Mouse (Mus musculus): ENCODE measurements around the gene Aars. TPM values are rescaled to one million over a fixed set of nuclear protein-coding genes. Genes with fewer than 3 reads are reported as not detected.
"Not testable (repeated sequence)": the region's sequence is repeated elsewhere in the genome, so short reads cannot be mapped to it uniquely, and the experiment has no call there.

Gene Aars
- polyA plus RNA-seq, 1 experiment from 2014 or later = 78.5 TPM

DNA sequence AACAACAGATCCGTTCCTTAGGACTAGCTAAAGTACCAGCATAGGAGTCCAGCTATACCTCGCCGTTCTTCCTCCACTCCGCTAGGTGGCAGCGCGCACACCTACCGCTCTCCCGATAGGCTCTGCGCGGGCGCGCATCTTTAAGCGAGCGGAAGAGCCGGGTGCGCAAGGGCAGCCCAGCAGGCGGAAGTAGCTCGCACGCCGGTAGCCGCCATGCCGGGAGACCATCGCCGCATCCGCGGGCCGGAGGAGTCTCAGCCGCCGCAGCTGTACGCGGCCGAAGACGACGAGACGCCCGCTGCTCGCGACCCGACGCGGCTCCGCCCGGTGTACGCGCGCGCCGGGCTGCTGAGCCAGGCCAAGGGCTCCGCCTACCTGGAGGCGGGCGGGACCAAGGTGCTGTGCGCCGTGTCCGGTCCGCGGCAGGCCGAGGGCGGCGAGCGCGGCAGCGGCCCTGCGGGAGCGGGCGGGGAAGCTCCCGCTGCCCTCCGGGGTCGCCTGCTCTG, 23.3 kb downstream of the Aars start, which contains the start of gene Exosc6:
Exosc6 (plus strand) TSS at position 182 of the 506 bp plus-strand sequence.
- peaks cover 57% of the 10 kb centered on the region for H3K36me3 ChIP-seq
- H3K4me2 ChIP-seq (replicated peaks) = peak within 1 kb of the TSS; percentile 99
- H3K27ac ChIP-seq = peak within 1 kb of the TSS; percentile 78
- no peaks in the 10 kb centered on the region for H3K27me3 ChIP-seq
- ATAC-seq (ENCODE audit: low FRiP score) = peak; percentile 95
- H3K9me3 ChIP-seq (replicated peaks) = no peaks in the 10 kb centered on the region
- under 1% methylated on average over 57 of the region's 68 CpGs for WGBS
- H3K4me3 ChIP-seq = peak within 1 kb of the TSS; percentile 100
- peak within 1 kb of the TSS; percentile 94 for H3K9ac ChIP-seq
- peaks cover 19% of the 10 kb centered on the region for H3K4me1 ChIP-seq

GRCm38 (mm10) chr8:111056691-111057293, 23.8 kb downstream of the Aars start:
- Histone ChIP-seq H3K9ac (peak overlapping the region; percentile 94), H3K4me2 (replicated peaks) (peak overlapping the region; percentile 99), H3K4me1 (peaks cover 23% of the 10 kb centered on the region), H3K36me3 (peaks cover 52% of the 10 kb centered on the region), H3K9me3 (replicated peaks) (no peaks in the 10 kb centered on the region), H3K27ac (peak overlapping the region; percentile 78), H3K4me3 (peak overlapping the region; percentile 100), H3K27me3 (no peaks in the 10 kb centered on the region)
- ATAC-seq (ENCODE audit: low FRiP score) = peak; percentile 66
- WGBS = 1% methylated on average over 50 of the region's 63 CpGs

DNA sequence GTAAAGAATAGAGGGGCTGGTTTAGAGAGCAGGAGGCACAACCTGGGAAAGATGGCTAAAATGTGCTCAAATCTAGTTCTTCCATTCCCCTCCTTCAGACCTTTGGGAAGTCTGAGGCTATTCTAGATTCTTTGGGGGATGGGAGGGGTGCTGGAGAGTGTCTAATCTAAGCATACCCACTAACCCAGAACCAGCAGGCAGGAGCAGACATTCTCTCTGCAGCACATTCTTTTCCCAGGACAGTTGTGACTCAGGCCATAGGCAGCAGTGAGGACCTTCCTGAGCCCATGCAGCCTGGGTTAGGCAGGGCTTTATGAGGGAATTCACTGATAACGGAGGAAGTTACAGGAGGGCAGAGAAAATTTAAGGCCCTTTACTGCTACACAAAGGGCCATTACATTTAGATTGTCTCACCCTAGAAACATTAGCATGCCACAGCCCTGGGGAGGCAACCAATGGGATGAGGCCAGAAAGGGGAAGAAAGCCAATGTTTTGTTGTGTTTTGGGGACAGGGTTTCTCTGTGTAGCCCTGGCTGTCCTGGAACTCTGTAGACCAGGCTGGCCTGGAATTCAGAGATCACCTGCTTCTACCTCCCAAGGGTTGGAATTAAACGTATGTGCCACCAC, 26.1 kb downstream of the Aars start:
- Histone ChIP-seq H3K27ac (no peak overlapping the region), H3K4me3 (no peak overlapping the region), H3K9me3 (replicated peaks) (no peaks in the 10 kb centered on the region), H3K36me3 (peaks cover 29% of the 10 kb centered on the region), H3K4me1 (peaks cover 23% of the 10 kb centered on the region), H3K27me3 (no peaks in the 10 kb centered on the region), H3K9ac (no peak overlapping the region), H3K4me2 (replicated peaks) (no peak overlapping the region)
- no peak for ATAC-seq (ENCODE audit: low FRiP score)
- 70% methylated on average over 2 of the region's 2 CpGs for WGBS

GRCm38 (mm10) chr8:111061688-111062071, 28.7 kb downstream of the Aars start:
- H3K9ac ChIP-seq = peak overlapping the region; percentile 67
- H3K27me3 ChIP-seq = no peaks in the 10 kb centered on the region
- peak overlapping the region; percentile 61 for H3K4me2 ChIP-seq (replicated peaks)
- WGBS = under 1% methylated on average over 14 of the region's 14 CpGs
- peak overlapping the region; percentile 58 for H3K4me3 ChIP-seq
- H3K4me1 ChIP-seq = peaks cover 23% of the 10 kb centered on the region
- peak; percentile 6; the same call in 1 of the 2 replicates for ATAC-seq (ENCODE audit: low FRiP score)
- no peaks in the 10 kb centered on the region for H3K9me3 ChIP-seq (replicated peaks)
- H3K36me3 ChIP-seq = peaks cover 10% of the 10 kb centered on the region; the same call in 1 of the 2 replicates
- H3K27ac ChIP-seq = peak overlapping the region; percentile 79

GRCm38 (mm10) chr8:111062072-111062757, 29.3 kb downstream of the Aars start:
- Histone ChIP-seq H3K4me3 (peak overlapping the region; percentile 58), H3K36me3 (peaks cover 10% of the 10 kb centered on the region; the same call in 1 of the 2 replicates), H3K27me3 (no peaks in the 10 kb centered on the region), H3K27ac (peak overlapping the region; percentile 79), H3K9me3 (replicated peaks) (no peaks in the 10 kb centered on the region), H3K9ac (peak overlapping the region; percentile 67), H3K4me1 (peaks cover 18% of the 10 kb centered on the region), H3K4me2 (replicated peaks) (peak overlapping the region; percentile 61)
- WGBS = under 1% methylated on average over 27 of the region's 27 CpGs
- peak; percentile 87 for ATAC-seq (ENCODE audit: low FRiP score)

DNA sequence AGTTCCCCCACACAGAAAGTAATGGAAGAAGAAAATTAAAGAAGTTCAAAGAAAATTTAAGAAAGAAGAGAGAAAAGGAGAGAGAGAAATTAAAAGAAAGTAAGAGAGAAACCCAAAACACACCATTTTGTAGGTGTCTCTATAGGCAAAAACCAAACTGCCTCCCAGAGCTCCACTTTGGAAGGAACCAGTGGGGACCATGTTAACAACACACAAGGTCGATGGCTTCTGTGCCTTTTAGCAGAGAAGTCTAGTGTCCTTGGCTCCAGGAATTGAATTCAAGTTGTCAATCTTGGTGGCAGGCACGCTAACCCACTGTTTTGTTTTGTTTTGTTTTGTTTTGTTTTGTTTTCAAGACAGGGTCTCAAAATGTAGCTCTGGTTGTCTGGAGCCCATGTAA, 29.9 kb downstream of the Aars start:
- peak overlapping the region; percentile 58; the same call in 1 of the 2 replicates for H3K4me3 ChIP-seq
- H3K9me3 ChIP-seq (replicated peaks) = no peaks in the 10 kb centered on the region
- 50% methylated on average over 2 of the region's 2 CpGs for WGBS
- peak overlapping the region; percentile 61 for H3K4me2 ChIP-seq (replicated peaks)
- H3K27me3 ChIP-seq = no peaks in the 10 kb centered on the region
- no peak for ATAC-seq (ENCODE audit: low FRiP score)
- peaks cover 11% of the 10 kb centered on the region for H3K4me1 ChIP-seq
- no peak overlapping the region for H3K9ac ChIP-seq
- H3K27ac ChIP-seq = 0 out of 2 replicates have a peak overlapping the region, but pooled peaks have one; percentile 7
- peaks cover 5% of the 10 kb centered on the region; the same call in 1 of the 2 replicates for H3K36me3 ChIP-seq

GRCm38 (mm10) chr8:111066308-111066707, 33.4 kb downstream of the Aars start:
- no peak overlapping the region for H3K4me2 ChIP-seq (replicated peaks)
- H3K27ac ChIP-seq = no peak overlapping the region
- no peaks in the 10 kb centered on the region for H3K36me3 ChIP-seq
- ATAC-seq (ENCODE audit: low FRiP score) = no peak
- no peak overlapping the region for H3K9ac ChIP-seq
- H3K27me3 ChIP-seq = no peaks in the 10 kb centered on the region
- 72% methylated on average over 4 of the region's 4 CpGs for WGBS
- no peak overlapping the region for H3K4me3 ChIP-seq
- no peaks in the 10 kb centered on the region for H3K9me3 ChIP-seq (replicated peaks)
- peaks cover 2% of the 10 kb centered on the region for H3K4me1 ChIP-seq

DNA sequence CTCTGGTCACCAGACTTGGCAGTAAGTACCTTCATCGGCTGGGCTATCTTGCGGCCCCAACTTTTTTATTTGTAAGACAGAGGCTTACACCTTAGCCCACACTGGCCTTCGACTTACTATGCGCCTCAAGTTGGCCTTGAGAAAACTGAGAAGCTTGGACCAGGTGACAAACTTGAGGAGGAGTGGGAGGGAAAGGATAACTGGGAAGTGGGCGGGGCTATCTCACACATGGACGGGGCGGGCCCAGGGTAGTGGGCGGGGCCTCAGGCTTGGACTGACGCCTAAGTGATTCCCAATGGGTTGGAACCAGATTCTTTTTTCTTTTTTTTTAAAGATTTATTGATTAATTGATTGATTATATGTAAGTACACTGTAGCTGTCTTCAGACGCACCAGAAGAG, 34.5 kb downstream of the Aars start:
- no peak overlapping the region for H3K4me2 ChIP-seq (replicated peaks)
- no peak overlapping the region for H3K9ac ChIP-seq
- no peaks in the 10 kb centered on the region for H3K4me1 ChIP-seq
- ATAC-seq (ENCODE audit: low FRiP score) = no peak
- no peaks in the 10 kb centered on the region for H3K27me3 ChIP-seq
- no peak overlapping the region for H3K4me3 ChIP-seq
- no peaks in the 10 kb centered on the region for H3K9me3 ChIP-seq (replicated peaks)
- no peak overlapping the region for H3K27ac ChIP-seq
- no peaks in the 10 kb centered on the region for H3K36me3 ChIP-seq
- WGBS = 32% methylated on average over 10 of the region's 10 CpGs

DNA sequence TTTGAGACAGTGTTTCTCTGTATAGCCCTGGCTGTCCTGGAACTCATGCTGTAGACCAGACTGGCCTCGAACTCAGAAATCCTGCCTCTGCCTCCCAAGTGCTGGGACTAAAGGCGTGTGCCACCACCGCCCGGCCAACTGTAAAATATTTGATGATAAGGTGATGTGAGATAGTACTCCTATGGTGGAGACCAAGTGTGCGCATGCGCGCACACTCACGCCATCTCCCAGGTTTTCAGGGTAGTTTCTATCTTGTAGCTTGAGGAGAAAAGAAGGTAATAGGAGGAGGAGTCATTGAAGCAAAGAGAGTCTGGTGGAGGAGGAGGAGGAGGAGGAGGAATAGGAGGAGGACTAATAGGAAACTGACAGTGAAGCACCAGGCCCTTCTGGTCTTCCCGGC, 35.7 kb downstream of the Aars start:
- H3K9me3 ChIP-seq (replicated peaks); H3K27me3 ChIP-seq; H3K27ac ChIP-seq; H3K4me2 ChIP-seq (replicated peaks); H3K9ac ChIP-seq; H3K4me3 ChIP-seq; H3K36me3 ChIP-seq; H3K4me1 ChIP-seq; ATAC-seq (ENCODE audit: low FRiP score): not testable (repeated sequence)
- 90% methylated on average over 9 of the region's 9 CpGs for WGBS

- H3K27ac ChIP-seq = no peak overlapping the region
- peaks cover 4% of the 10 kb centered on the region; the same call in 1 of the 2 replicates for H3K4me1 ChIP-seq
- H3K9me3 ChIP-seq (replicated peaks) = no peaks in the 10 kb centered on the region
- no peak for ATAC-seq (ENCODE audit: low FRiP score)
- no peaks in the 10 kb centered on the region for H3K36me3 ChIP-seq
- H3K9ac ChIP-seq = no peak overlapping the region
- no peak overlapping the region for H3K4me2 ChIP-seq (replicated peaks)
- no peaks in the 10 kb centered on the region for H3K27me3 ChIP-seq
- WGBS = 71% methylated on average over 3 of the region's 3 CpGs
- H3K4me3 ChIP-seq = no peak overlapping the region
These were observed 43.0 kb downstream of the Aars start for GRCm38 (mm10) chr8:111075926-111076325.

GRCm38 (mm10) chr8:111079461-111079860, 46.5 kb downstream of the Aars start:
- peaks cover 19% of the 10 kb centered on the region for H3K4me1 ChIP-seq
- H3K4me2 ChIP-seq (replicated peaks) = no peak overlapping the region
- H3K27me3 ChIP-seq = no peaks in the 10 kb centered on the region
- 62% methylated on average over 5 of the region's 5 CpGs for WGBS
- H3K27ac ChIP-seq = no peak overlapping the region
- H3K9me3 ChIP-seq (replicated peaks) = no peaks in the 10 kb centered on the region
- H3K9ac ChIP-seq = no peak overlapping the region
- ATAC-seq (ENCODE audit: low FRiP score) = no peak
- H3K4me3 ChIP-seq = no peak overlapping the region
- no peaks in the 10 kb centered on the region for H3K36me3 ChIP-seq

DNA sequence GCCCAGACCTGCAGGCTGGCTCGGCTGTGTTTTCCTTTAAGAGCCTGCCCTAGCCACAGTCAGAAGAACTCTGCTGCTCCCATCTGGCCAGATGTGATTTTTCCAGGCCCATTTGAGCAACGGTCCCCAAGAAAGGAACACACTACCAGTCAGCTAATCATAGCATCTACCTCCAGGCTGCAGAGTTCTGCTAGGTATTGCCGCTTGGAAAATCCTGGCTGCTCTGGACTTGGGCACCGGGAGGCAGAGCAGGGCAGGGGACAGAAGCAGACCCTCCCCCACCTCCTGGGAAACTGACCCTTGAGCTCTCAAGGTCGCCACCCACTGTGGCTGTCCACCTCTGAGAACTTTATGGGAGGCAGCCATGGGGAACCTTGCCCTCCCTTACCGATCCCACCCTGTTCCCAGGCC, 46.9 kb downstream of the Aars start:
- ATAC-seq (ENCODE audit: low FRiP score) = no peak
- H3K27ac ChIP-seq = no peak overlapping the region
- no peaks in the 10 kb centered on the region for H3K9me3 ChIP-seq (replicated peaks)
- no peak overlapping the region for H3K4me2 ChIP-seq (replicated peaks)
- no peak overlapping the region for H3K4me3 ChIP-seq
- peaks cover 19% of the 10 kb centered on the region for H3K4me1 ChIP-seq
- no peaks in the 10 kb centered on the region for H3K36me3 ChIP-seq
- H3K9ac ChIP-seq = peak overlapping the region; percentile 5; the same call in 1 of the 2 replicates
- no peaks in the 10 kb centered on the region for H3K27me3 ChIP-seq
- 37% methylated on average over 6 of the region's 6 CpGs for WGBS

All from hindbrain, embryonic 12.5 days (tissue).